Mouse (Mus musculus): Measurements from ENCODE around the gene Atat1. TPM values are rescaled to one million over a fixed set of nuclear protein-coding genes. Genes with fewer than 3 reads are reported as not detected.

The Atat1 gene
- polyA plus RNA-seq, 1 experiment from 2014 or later, result 50.8 TPM

DNA sequence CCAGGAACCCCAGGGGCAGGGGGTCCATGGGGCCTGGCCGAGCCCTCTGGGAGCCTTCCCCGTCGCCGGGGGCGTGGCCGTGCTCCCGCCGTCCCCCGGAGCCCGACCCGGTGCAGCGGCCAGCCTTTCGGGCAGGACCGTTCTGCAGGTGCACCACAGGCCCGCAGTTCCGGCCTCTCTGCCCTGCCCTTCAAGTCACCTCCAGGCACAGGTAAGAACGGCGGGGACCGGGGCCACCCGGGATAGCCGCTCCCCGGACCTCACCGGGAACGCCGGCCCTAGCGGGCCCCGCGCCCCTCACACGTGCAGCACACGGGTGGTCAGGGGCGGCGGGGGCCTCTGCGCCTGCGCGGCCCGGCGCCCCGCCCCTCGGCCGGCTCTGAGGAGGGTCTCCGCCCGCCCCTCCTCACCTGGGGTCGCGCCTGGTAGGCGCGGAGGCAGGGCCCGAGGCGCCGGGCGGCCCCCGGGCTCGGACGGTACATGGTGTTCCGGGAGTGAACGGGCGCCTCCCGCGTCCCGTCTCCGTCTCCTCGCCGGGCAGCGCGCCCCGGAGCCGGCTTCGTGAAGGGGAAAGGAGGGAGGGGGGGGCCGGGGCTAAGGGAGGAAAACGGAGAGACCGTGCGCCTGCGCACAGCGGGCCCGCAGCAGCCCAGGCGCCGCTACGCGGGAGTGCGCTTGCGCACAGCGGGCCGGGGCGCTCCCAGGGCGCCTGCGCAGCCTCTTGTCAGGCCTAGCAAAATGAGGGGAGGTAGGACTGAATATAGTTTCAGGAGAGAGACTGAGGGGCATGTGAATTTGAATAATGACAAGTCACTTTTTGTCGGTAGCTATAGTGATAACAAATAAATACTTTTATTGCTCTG is 12.9 kb downstream of the Atat1 start, which contains the start of gene 2310061I04Rik:
Gene 2310061I04Rik (minus strand): TSS at position 651 of the 863 bp plus-strand sequence.
- H3K36me3 ChIP-seq (ENCODE audit: control insufficient read depth, insufficient read depth, low read length), result 0 out of 2 replicates have a peak, but pooled peaks cover 5% of the 10 kb centered on the region
- H3K27me3 ChIP-seq (ENCODE audit: control insufficient read depth, insufficient read depth, low read length), result no peaks in the 10 kb centered on the region
- WGBS, result under 1% methylated on average over 74 of the region's 86 CpGs
- peak within 1 kb of the TSS; percentile 84 for H3K4me2 ChIP-seq (ENCODE audit: low read depth, low read length)
- peak within 1 kb of the TSS; percentile 87 for H3K27ac ChIP-seq (ENCODE audit: low read length)
- peak within 1 kb of the TSS; percentile 88 for H3K4me3 ChIP-seq (replicated peaks; ENCODE audit: low read length)
- ATAC-seq (ENCODE audit: insufficient read depth, low FRiP score), result peak; percentile 95
- H3K4me1 ChIP-seq (ENCODE audit: control insufficient read depth, insufficient read depth, low read length), result peaks cover 8% of the 10 kb centered on the region
- peak within 1 kb of the TSS; percentile 93 for H3K9ac ChIP-seq (ENCODE audit: low read length)
- H3K9me3 ChIP-seq (replicated peaks; ENCODE audit: control insufficient read depth, low read length), result no peaks in the 10 kb centered on the region

- Histone ChIP-seq H3K4me2 (ENCODE audit: low read depth, low read length) (no peak overlapping the region), H3K9ac (ENCODE audit: low read length) (no peak overlapping the region)
Observed at GRCm38 (mm10) chr17:35887725-35888124, 22.1 kb downstream of the Atat1 start.

DNA sequence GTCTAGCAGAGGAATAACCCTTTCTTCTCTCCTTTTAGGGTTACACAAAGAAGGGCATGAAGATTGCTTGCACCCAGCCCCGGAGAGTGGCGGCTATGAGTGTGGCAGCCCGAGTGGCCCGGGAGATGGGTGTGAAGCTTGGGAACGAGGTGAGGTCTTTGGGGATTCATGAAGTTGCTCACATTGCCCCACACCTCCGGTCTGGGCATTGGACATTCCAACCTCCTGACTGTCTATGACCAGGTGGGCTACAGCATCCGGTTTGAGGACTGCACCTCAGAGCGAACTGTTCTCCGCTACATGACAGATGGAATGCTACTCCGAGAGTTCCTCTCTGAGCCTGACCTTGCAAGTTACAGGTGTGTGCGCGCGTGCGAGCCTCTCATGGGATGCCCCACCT is 26.1 kb downstream of the Atat1 start:
- H3K9me3 ChIP-seq (replicated peaks; ENCODE audit: control insufficient read depth, low read length), result no peaks in the 10 kb centered on the region
- no peaks in the 10 kb centered on the region for H3K36me3 ChIP-seq (ENCODE audit: control insufficient read depth, insufficient read depth, low read length)
- WGBS, result 95% methylated on average over 14 of the region's 14 CpGs

More at GRCm38 (mm10) chr17:35887725-35888124, 22.1 kb downstream of the Atat1 start:
- 88% methylated on average over 17 of the region's 17 CpGs for WGBS
- no peaks in the 10 kb centered on the region for H3K4me1 ChIP-seq (ENCODE audit: control insufficient read depth, insufficient read depth, low read length)
- no peak overlapping the region for H3K27ac ChIP-seq (ENCODE audit: low read length)
- no peak overlapping the region for H3K4me3 ChIP-seq (replicated peaks; ENCODE audit: low read length)
- no peaks in the 10 kb centered on the region for H3K27me3 ChIP-seq (ENCODE audit: control insufficient read depth, insufficient read depth, low read length)
- H3K9me3 ChIP-seq (replicated peaks; ENCODE audit: control insufficient read depth, low read length), result no peaks in the 10 kb centered on the region
- ATAC-seq (ENCODE audit: insufficient read depth, low FRiP score), result no peak
- peaks cover 8% of the 10 kb centered on the region; the same call in 1 of the 2 replicates for H3K36me3 ChIP-seq (ENCODE audit: control insufficient read depth, insufficient read depth, low read length)

GRCm38 (mm10) chr17:35882924-35883323 is 27.0 kb downstream of the Atat1 start:
- Histone ChIP-seq H3K4me3 (replicated peaks; ENCODE audit: low read length) (no peak overlapping the region), H3K27ac (ENCODE audit: low read length) (no peak overlapping the region), H3K4me2 (ENCODE audit: low read depth, low read length) (no peak overlapping the region), H3K36me3 (ENCODE audit: control insufficient read depth, insufficient read depth, low read length) (no peaks in the 10 kb centered on the region), H3K9me3 (replicated peaks; ENCODE audit: control insufficient read depth, low read length) (no peaks in the 10 kb centered on the region), H3K4me1 (ENCODE audit: control insufficient read depth, insufficient read depth, low read length) (peaks cover 7% of the 10 kb centered on the region), H3K27me3 (ENCODE audit: control insufficient read depth, insufficient read depth, low read length) (no peaks in the 10 kb centered on the region), H3K9ac (ENCODE audit: low read length) (no peak overlapping the region)
- 92% methylated on average over 17 of the region's 17 CpGs for WGBS
- no peak for ATAC-seq (ENCODE audit: insufficient read depth, low FRiP score)

More for the DNA sequence above, 26.1 kb downstream of the Atat1 start:
- Histone ChIP-seq H3K4me3 (replicated peaks; ENCODE audit: low read length) (no peak overlapping the region), H3K9ac (ENCODE audit: low read length) (no peak overlapping the region), H3K27me3 (ENCODE audit: control insufficient read depth, insufficient read depth, low read length) (no peaks in the 10 kb centered on the region), H3K27ac (ENCODE audit: low read length) (no peak overlapping the region), H3K4me1 (ENCODE audit: control insufficient read depth, insufficient read depth, low read length) (peaks cover 7% of the 10 kb centered on the region), H3K4me2 (ENCODE audit: low read depth, low read length) (no peak overlapping the region)
- ATAC-seq (ENCODE audit: insufficient read depth, low FRiP score), result no peak

GRCm38 (mm10) chr17:35879245-35880057 is 30.4 kb downstream of the Atat1 start, which contains the start of gene Dhx16:
Dhx16 (plus strand) TSS chr17:35879819.
- 5% methylated on average over 66 of the region's 66 CpGs for WGBS
- Histone ChIP-seq H3K9me3 (replicated peaks; ENCODE audit: control insufficient read depth, low read length) (no peaks in the 10 kb centered on the region), H3K4me3 (replicated peaks; ENCODE audit: low read length) (peak within 1 kb of the TSS; percentile 94), H3K9ac (ENCODE audit: low read length) (peak within 1 kb of the TSS; percentile 88), H3K27ac (ENCODE audit: low read length) (peak within 1 kb of the TSS; percentile 66; the same call in 1 of the 2 replicates), H3K4me2 (ENCODE audit: low read depth, low read length) (peak within 1 kb of the TSS; percentile 67), H3K4me1 (ENCODE audit: control insufficient read depth, insufficient read depth, low read length) (peaks cover 7% of the 10 kb centered on the region), H3K36me3 (ENCODE audit: control insufficient read depth, insufficient read depth, low read length) (no peaks in the 10 kb centered on the region), H3K27me3 (ENCODE audit: control insufficient read depth, insufficient read depth, low read length) (no peaks in the 10 kb centered on the region)
- peak; percentile 92 for ATAC-seq (ENCODE audit: insufficient read depth, low FRiP score)

DNA sequence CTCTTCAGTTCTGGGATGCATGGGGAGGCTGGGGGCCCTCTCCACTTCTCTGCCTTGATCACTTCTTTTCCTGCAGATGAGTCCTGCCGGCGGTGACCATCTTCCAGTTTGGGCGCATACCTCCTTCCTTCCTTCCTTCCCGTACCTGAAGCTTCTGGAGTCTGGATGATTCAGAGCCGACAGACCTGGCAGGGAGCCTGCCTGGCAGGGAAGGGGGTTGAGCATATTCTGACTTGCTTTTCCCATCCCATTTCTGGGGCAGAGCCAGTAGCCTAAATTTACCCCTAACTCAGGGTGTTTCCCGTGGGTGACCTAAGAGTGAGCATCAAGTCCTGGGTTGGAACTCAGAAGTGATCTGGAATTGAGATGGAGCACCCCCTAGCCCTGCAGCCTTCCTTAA is 35.2 kb downstream of the Atat1 start:
- no peak for ATAC-seq (ENCODE audit: insufficient read depth, low FRiP score)
- H3K36me3 ChIP-seq (ENCODE audit: control insufficient read depth, insufficient read depth, low read length), result peaks cover 6% of the 10 kb centered on the region; the same call in 1 of the 2 replicates
- H3K4me1 ChIP-seq (ENCODE audit: control insufficient read depth, insufficient read depth, low read length), result peaks cover 23% of the 10 kb centered on the region
- WGBS, result 86% methylated on average over 6 of the region's 6 CpGs
- no peak overlapping the region for H3K9ac ChIP-seq (ENCODE audit: low read length)
- peaks cover 5% of the 10 kb centered on the region; the same call in 1 of the 2 replicates for H3K9me3 ChIP-seq (replicated peaks; ENCODE audit: control insufficient read depth, low read length)
- H3K4me2 ChIP-seq (ENCODE audit: low read depth, low read length), result no peak overlapping the region
- H3K27me3 ChIP-seq (ENCODE audit: control insufficient read depth, insufficient read depth, low read length), result no peaks in the 10 kb centered on the region
- H3K27ac ChIP-seq (ENCODE audit: low read length), result no peak overlapping the region
- no peak overlapping the region for H3K4me3 ChIP-seq (replicated peaks; ENCODE audit: low read length)

DNA sequence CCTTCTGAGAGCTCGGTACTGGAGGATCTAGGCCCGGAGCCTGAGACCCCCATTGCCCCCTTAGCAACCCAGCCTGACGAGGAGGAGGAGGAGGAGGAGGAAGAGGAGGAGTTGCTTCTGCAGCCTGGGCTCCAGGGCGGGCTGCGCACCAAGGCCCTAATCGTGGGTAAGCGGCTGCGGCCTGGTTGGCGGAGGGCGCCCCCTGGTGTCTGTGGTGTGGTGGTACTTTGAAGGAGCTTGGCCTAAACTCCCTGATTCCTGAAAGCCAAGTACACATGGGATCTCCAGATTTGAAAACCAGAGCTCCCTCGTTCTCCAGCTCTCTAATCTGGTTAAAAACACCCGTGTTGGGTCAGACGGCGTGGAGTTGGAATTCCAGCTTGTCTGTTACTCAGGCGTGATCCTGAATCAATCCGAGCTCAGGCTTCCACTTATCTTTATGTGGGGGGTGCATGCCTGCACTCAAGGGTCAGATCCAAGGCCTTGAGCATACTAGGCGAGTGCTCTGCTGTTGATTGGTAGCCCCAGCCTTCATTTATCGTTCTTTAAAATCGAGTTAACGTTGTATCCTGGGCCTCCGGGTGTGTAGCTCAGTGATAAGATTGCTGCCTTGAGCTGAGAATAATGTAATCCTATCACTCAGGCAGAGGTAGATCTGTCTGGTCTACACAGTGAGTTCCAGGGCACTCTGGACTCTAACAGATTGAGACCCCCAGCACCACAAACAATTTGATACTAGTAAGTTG is 35.9 kb downstream of the Atat1 start:
- 0 out of 2 replicates have a peak overlapping the region, but pooled peaks have one; percentile 16 for H3K4me2 ChIP-seq (ENCODE audit: low read depth, low read length)
- WGBS, result 24% methylated on average over 21 of the region's 21 CpGs
- no peak overlapping the region for H3K4me3 ChIP-seq (replicated peaks; ENCODE audit: low read length)
- H3K9ac ChIP-seq (ENCODE audit: low read length), result no peak overlapping the region
- H3K36me3 ChIP-seq (ENCODE audit: control insufficient read depth, insufficient read depth, low read length), result peaks cover 6% of the 10 kb centered on the region; the same call in 1 of the 2 replicates
- peaks cover 5% of the 10 kb centered on the region; the same call in 1 of the 2 replicates for H3K9me3 ChIP-seq (replicated peaks; ENCODE audit: control insufficient read depth, low read length)
- no peak overlapping the region for H3K27ac ChIP-seq (ENCODE audit: low read length)
- ATAC-seq (ENCODE audit: insufficient read depth, low FRiP score), result 0 out of 2 replicates have a peak, but pooled peaks have one; percentile 31
- no peaks in the 10 kb centered on the region for H3K27me3 ChIP-seq (ENCODE audit: control insufficient read depth, insufficient read depth, low read length)
- H3K4me1 ChIP-seq (ENCODE audit: control insufficient read depth, insufficient read depth, low read length), result peaks cover 30% of the 10 kb centered on the region

DNA sequence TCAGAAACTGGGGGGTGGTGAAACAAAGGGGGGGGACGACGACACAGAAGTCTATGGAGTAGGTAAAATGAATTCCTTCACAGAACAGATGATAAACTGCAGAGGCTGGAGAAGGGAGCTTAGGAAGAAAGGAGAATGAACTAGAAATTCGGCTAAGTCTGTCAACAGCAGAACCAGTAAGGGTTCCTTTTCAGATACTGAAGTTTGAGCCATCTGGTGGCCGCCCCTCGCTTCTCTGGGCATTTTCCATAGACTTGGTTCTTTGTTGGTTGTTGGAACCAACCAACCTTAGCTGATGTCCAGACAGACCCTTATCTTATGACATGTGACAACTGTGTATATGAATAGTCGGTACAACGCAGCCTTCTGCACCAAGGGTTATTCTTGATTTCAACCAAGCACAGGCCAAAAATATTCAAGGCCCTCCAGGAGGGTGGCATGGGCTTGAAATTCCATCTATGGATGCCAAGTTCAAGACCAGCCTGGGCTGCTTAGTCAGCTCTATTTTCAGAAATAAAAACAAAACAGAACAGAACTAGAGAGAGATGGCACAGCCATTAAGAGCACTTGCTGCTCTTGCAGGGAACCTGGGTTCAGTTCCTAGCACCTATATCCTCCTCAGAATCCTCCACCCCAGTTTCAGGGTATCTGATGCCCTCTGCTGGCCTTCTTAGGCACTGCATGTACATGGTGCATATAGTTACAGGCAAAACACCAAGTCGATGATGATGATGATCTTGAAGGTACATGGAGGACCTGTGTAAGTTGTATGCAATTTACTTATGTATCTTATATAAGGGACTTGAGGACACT is 38.8 kb downstream of the Atat1 start:
- Histone ChIP-seq H3K27ac (ENCODE audit: low read length) (peak overlapping the region; percentile 99), H3K27me3 (ENCODE audit: control insufficient read depth, insufficient read depth, low read length) (no peaks in the 10 kb centered on the region), H3K4me2 (ENCODE audit: low read depth, low read length) (peak overlapping the region; percentile 90), H3K4me3 (replicated peaks; ENCODE audit: low read length) (peak overlapping the region; percentile 74), H3K9ac (ENCODE audit: low read length) (peak overlapping the region; percentile 85; the same call in 1 of the 2 replicates), H3K4me1 (ENCODE audit: control insufficient read depth, insufficient read depth, low read length) (peaks cover 47% of the 10 kb centered on the region), H3K9me3 (replicated peaks; ENCODE audit: control insufficient read depth, low read length) (peaks cover 5% of the 10 kb centered on the region; the same call in 1 of the 2 replicates), H3K36me3 (ENCODE audit: control insufficient read depth, insufficient read depth, low read length) (peaks cover 6% of the 10 kb centered on the region; the same call in 1 of the 2 replicates)
- 71% methylated on average over 8 of the region's 8 CpGs for WGBS
- no peak for ATAC-seq (ENCODE audit: insufficient read depth, low FRiP score)

Measured in stomach, embryonic 16.5 days (tissue).